Mouse (Mus musculus) forelimb bud, embryonic 11.5 days (tissue): Measurements from ENCODE around the gene Jhy.

Source experiments
- DNase-seq: peaks from one replicate; pipeline ENCODE4 v3.0.0-alpha.2; 2012; ENCODE audit warnings: low read depth, low spot score

Jhy gene

GRCm38 (mm10) chr9:40927351-40927980 lies 36.5 kb downstream of the Jhy start:
- DNase-seq = no peak

DNA sequence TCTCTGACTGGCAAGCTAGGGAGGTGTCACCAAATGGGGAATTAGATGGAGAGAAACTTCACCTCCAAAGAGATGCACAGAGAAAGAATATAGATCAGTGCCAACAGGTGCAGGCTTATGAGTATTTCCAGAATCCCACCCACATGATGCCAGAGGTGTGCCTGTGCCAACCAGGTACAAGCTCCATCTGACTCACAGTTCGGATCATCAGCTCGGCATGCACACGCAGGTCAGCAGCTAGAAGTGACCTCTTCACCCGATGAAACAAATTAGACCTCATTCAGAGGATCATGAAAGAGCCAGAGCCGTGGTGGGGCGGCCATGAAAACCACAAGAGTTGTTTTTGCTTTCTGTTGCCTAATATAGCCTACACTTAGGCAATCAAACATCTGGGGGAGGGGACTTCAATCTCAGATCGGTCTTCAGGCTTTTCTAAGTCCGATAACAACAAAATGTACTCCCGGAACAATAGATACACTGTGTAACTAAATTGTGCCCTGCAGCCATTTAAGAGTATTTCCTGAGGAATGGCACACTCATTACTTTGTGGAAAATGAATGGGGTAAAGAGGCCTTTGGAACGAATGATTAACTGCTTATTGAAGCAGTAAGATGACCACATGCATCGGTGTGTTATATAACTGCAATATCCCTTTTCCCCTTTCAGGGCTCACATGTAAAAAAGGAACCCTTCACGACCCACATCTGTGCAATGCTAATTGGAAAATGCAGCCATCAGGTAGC lies 45.9 kb downstream of the Jhy start:
- peak; percentile 21 for DNase-seq

DNA sequence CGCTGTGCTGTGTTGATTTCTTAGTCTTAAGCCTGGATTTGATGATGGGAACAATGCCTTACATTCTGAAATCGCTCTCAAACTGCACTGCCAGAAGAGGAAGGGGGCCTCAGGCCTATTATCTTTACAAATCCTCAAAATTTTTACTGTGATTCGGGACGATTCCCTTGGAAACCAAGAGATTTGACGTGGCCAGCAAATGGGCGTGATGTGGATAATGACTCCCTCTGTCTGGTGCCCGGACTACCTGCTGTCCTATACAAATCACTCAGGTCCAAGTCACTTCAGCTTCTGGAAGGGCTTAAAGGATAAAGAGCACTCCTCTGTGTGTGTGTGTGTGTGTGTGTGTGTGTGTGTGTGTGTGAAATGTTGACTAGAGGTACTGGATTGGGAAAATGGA lies 55.0 kb downstream of the Jhy start:
- DNase-seq = no peak

DNA sequence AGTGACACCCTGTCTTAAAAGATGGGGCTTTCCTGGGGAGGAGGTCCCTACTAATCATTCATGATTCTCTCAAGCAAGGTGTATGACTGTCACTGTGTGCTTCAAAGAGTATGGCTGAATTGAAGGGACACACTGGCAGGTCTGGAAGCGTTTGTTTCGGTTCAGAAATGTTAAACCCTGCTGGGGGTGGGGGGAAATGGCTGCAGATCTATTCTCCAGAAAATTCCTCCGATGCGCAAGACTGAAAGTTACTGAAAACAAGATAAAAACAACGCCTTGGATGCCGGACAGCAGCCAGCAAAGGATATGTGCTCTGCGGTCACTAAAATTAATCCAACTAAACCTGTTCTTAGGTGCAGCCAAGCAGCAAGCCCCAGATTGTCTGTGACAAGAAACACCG lies 55.5 kb downstream of the Jhy start:
- no peak for DNase-seq

- DNase-seq = no peak
These were observed 56.5 kb downstream of the Jhy start for GRCm38 (mm10) chr9:40907413-40907812.

DNA sequence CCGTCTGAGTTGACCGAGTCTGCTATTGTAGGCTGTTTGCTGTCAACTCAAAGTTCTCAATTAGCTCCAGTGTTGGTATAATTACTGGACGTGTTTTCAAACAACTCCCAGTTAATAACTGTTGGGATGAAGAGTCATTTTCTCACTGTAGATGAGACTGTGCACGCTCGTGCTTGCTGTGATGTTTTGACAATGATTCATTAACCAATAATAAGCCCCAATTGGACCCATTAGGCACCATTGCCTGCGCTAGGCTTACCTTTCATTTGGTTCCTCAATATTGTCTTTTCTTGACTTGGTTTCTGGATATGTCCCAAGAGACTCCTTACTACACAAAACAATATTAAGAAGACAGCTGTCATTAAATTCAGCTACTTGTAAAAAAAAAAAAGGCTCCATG lies 71.5 kb downstream of the Jhy start:
- DNase-seq = no peak

- DNase-seq = no peak
These were observed 74.5 kb downstream of the Jhy start for GRCm38 (mm10) chr9:40889389-40889788.

- no peak for DNase-seq
These were observed 78.2 kb downstream of the Jhy start for GRCm38 (mm10) chr9:40885669-40886068.

DNA sequence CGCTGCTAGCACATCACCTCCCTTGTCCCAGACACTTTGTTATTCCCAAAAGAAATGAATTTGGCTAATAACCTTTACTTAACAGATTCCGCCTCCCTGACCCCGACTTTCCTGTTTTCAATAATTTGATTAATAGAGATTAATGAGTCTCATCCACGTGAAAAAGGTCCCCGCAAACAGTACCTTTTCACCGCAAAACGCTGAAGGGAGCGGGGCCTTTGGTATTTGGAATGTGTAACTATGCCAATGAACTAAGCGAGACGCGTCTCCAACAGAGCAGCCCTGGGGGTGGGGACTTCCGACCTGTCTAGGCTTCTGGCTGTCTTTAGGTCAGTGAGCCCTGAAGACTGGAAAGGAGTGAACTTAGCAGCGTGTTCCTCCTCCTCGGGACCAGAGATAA lies 84.9 kb downstream of the Jhy start:
- DNase-seq = no peak

DNA sequence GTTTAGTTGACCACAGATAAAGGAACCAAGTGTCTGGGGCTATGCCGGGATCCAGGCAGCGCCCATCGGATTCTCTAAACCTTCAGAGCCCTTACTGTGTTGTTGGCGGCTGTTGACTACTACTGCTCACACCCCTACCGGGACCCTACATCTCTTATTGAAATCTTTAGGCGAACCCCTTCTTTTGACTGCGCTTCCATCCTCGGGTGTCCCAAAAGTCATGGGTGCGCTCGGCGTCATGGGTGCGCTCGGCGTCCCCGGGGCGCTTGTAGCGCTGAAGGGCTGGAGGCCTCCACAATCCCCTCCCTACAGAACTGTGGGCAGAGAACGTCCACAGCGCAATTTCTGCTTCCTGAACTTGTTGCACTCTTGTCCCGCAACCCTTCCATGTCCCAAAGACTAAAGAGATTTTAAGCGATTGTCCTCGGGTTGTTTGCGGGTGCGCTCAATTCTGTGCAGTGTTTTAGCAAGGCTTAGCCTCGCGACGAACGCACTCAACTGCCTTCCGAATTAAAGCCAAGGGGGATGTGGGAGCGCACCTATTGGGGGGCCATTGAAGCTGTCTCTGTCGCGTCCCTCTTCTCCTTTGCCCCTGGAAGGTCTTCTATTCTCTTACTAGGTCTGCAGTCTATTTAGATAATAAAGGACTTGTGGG lies 85.5 kb downstream of the Jhy start:
- no peak for DNase-seq

GRCm38 (mm10) chr9:40877881-40878235 lies 86.1 kb downstream of the Jhy start:
- no peak for DNase-seq

GRCm38 (mm10) chr9:40877146-40877880 lies 86.6 kb downstream of the Jhy start:
- DNase-seq = no peak

DNA sequence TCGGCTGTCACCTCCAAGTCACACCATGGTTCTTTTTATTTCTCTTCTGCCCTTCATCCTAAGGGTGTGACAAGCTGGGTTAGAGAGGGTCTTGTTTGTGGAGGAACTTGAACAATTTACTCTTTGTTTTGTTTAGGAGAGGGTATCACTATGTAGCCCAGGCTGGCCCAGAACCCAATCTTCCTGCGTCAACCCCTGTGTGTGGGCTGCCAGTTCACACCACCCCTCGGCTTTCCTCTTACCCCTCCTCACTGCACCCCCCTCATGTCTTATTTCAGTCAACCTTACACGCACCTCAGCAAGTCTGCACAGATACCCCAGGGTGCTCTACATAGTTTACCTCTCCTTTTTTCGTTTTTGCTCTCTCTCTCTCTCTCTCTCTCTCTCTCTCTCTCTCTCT lies 87.2 kb downstream of the Jhy start:
- no peak for DNase-seq

DNA sequence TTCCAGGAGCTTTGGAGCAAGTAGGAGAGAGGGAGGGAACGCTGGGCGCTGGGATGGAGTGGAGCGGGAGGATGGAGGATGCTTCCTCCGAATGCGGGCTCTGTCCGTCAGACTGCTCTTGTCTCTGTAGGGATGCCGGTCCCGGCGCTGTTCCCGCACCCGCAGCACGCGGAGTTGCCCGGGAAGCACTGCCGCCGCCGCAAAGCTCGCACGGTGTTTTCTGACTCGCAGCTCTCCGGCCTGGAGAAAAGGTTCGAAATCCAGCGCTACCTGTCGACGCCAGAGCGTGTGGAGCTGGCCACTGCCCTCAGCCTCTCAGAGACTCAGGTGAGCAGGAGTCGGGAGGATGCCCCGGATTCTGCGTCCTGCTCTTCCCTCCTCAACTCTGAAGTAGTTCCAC lies 87.8 kb downstream of the Jhy start:
- DNase-seq = no peak

- DNase-seq = no peak
These were observed 88.5 kb downstream of the Jhy start for GRCm38 (mm10) chr9:40875431-40875830.

DNA sequence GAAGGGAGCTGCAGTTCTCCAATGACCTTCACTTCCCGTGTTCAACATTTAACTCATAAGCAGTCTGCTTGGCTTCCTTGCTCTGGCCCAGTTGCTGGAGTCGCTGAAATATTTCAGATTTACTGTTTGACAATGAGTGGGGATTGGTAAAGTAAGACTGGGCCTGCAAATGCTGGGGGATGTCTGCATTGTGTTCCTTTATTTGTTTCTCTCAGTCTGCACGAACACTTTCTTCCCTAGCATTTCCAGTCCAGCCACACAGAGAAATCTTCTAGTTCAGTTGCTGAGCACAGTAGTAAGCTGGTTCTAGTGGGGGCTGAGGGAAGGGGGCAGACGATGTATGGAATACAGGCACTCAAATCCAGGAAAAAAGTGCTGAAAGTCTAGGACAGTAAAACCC lies 89.0 kb downstream of the Jhy start:
- DNase-seq = no peak

GRCm38 (mm10) chr9:40873556-40874470 lies 90.1 kb downstream of the Jhy start, which contains the start of gene Bsx:
Gene Bsx, plus strand, starts transcription at chr9:40874127.
- peak; percentile 74 for DNase-seq

GRCm38 (mm10) chr9:40872156-40872478 lies 91.8 kb downstream of the Jhy start:
- no peak for DNase-seq

DNA sequence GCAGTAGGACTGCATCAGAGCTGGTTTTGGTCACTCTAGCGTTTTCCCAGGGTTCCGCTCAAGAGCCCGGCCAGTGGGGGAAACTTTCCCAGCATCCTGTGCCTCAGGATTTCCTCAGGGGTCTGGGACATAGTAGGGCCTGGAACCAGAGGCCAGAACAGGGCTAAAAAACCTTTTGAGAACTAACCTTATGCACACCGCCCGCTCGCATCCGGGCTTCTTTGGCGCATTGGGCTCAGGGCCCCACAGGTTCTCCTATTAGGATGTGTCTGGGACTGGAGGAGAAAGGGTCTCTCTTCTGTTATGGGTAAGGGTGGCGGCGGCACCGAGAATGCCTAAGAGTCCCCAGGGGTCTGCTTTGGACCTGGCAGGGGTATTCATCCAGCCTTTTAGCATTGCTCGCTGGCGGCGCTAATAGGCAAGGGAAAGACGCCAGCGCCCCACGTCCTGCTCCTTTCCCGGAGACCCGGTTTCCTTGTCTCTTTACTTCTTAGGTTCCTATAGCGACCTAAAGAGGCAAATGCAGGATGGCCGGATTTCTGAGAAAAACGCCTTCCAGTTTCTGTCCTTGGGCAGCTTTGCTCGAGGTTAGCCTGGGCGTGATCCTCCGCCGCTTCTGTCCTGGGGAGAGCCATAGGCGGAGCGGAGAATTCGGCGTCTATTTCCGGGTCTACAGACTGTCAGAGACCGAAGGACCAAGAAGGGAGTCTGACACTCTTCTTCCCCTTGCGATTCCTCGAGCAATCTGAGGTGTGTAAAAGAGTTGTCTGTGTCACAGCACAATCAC lies 92.4 kb downstream of the Jhy start:
- DNase-seq = no peak

DNA sequence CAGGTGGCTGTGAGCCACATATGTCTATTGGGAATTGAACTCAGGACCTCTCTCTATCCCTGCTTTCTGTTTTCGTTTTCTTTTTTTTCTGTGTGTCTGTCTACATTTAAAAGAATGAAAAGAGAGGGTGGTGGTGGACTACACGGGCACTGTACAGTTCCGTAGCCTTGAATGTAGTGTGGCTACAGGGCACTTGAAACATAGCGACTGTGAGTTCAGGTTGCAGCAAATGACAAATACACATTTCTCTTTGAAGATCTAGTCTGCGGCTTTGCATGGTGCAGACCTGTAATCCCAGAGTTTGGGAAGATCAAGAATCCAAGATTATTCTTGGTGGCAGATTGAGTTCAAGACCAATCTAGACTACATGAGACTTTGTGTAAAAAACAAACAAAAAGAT lies 93.6 kb downstream of the Jhy start:
- no peak for DNase-seq

GRCm38 (mm10) chr9:40859196-40859595 lies 104.7 kb downstream of the Jhy start:
- no peak for DNase-seq
